Mouse (Mus musculus) intestine, postnatal 0 days (tissue): Measurements from ENCODE around the gene Kmt2d. TPM values are rescaled to one million over a fixed set of nuclear protein-coding genes. Genes with fewer than 3 reads are reported as not detected.

Experiments used
- ATAC-seq: fragments of 200-750 bp; cut with Nextera tagmentation; 2 replicates; pipeline ENCODE4 v1.8.0; 2017; ENCODE audit warnings: mild to moderate bottlenecking, moderate TSS enrichment, moderate library complexity
- H3K27ac ChIP-seq: fragments of 300-500 bp; sonication (generic); 2 replicates; pipeline ENCODE4 v1.5.1; 2014; ENCODE audit warnings: mild to moderate bottlenecking, low read depth, low read length, moderate library complexity
- H3K27me3 ChIP-seq: fragments of 300-500 bp; sonication (generic); replicated peaks from 2 replicates; pipeline ENCODE4 v1.6.1; 2014; ENCODE audit warnings: low read length, mixed read lengths; ENCODE audit not compliant: control insufficient read depth, insufficient read depth
- H3K36me3 ChIP-seq: fragments of 300-500 bp; sonication (generic); 2 replicates; pipeline ENCODE4 v1.6.1; 2014; ENCODE audit warnings: mild to moderate bottlenecking, moderate library complexity; ENCODE audit not compliant: control insufficient read depth, insufficient read depth
- H3K4me1 ChIP-seq: fragments of 300-500 bp; sonication (generic); replicated peaks from 2 replicates; pipeline ENCODE4 v1.6.1; 2014; ENCODE audit warnings: antibody characterized with exemption, low read length, mixed read lengths; ENCODE audit not compliant: control insufficient read depth, insufficient read depth
- H3K4me2 ChIP-seq: fragments of 300-500 bp; sonication (generic); replicated peaks from 2 replicates; pipeline ENCODE4 v1.6.1; 2014; ENCODE audit warnings: low read depth, mild to moderate bottlenecking, moderate library complexity
- H3K4me3 ChIP-seq: fragments of 300-500 bp; sonication (generic); 2 replicates; pipeline ENCODE4 v1.5.1; 2014; ENCODE audit warnings: low read depth, low read length
- H3K9ac ChIP-seq: fragments of 300-500 bp; sonication (generic); 2 replicates; pipeline ENCODE4 v1.6.1; 2014; ENCODE audit warnings: mild to moderate bottlenecking, low read depth, low read length
- H3K9me3 ChIP-seq: fragments of 300-500 bp; sonication (generic); 2 replicates; pipeline ENCODE4 v1.6.1; 2016; ENCODE audit warnings: mixed run types; ENCODE audit not compliant: control insufficient read depth
- CTCF ChIP-seq: sonication (generic); IDR thresholded peaks from 2 replicates; pipeline ENCODE4 v1.5.1; 2016; ENCODE audit warnings: low read depth, mild to moderate bottlenecking, control low read depth, antibody characterized with exemption, moderate library complexity
- WGBS: fragments of 180-500 bp; shearing (Covaris S2); extraction: QIAGEN DNeasy Blood & Tissue Kit; methylation state at CpG from one replicate; pipeline ENCODE4 v1.1.7; 2014; 5-methylcytosine and 5-hydroxymethylcytosine counted together
- polyA plus RNA-seq: library from polyadenylated mRNA; unstranded; fragments of >200 nt; fragmentation: Nextera tagmentation; extraction: Ambion mirVana; gene quantifications from 2 replicates; pipeline ENCODE4 v1.2.1, GENCODE M21; 2015

The Kmt2d gene
- polyA plus RNA-seq, 1 experiment from 2014 or later, result 5.3 TPM

GRCm38 (mm10) chr15:98790761-98791160 is 80.2 kb downstream of the Kmt2d start:
- peak overlapping the region; percentile 34 for H3K4me3 ChIP-seq

GRCm38 (mm10) chr15:98789661-98790535 is 81.1 kb downstream of the Kmt2d start, which contains the start of gene Wnt1:
Gene Wnt1, plus strand, starts transcription at chr15:98789857.
- Histone ChIP-seq H3K4me3 (peak within 1 kb of the TSS; percentile 34), H3K9ac (no peak within 1 kb of the TSS), H3K36me3 (no peaks in the 10 kb centered on the region), H3K27me3 (peaks cover 80% of the 10 kb centered on the region), H3K4me2 (peak within 1 kb of the TSS; percentile 58), H3K27ac (no peak within 1 kb of the TSS), H3K9me3 (peaks cover 3% of the 10 kb centered on the region; the same call in 1 of the 2 replicates), H3K4me1 (peaks cover 4% of the 10 kb centered on the region; the same call in 1 of the 2 replicates)
- 5% methylated on average over 51 of the region's 51 CpGs for WGBS
- no peak for ATAC-seq
- peak; percentile 80 for TF ChIP-seq CTCF

More at GRCm38 (mm10) chr15:98790761-98791160, 80.2 kb downstream of the Kmt2d start:
- Histone ChIP-seq H3K27me3 (peaks cover 85% of the 10 kb centered on the region), H3K9ac (no peak overlapping the region), H3K9me3 (no peaks in the 10 kb centered on the region), H3K4me2 (peak overlapping the region; percentile 58), H3K36me3 (no peaks in the 10 kb centered on the region), H3K4me1 (peaks cover 4% of the 10 kb centered on the region; the same call in 1 of the 2 replicates), H3K27ac (no peak overlapping the region)
- no peak for TF ChIP-seq CTCF
- under 1% methylated on average over 23 of the region's 23 CpGs for WGBS
- no peak for ATAC-seq

GRCm38 (mm10) chr15:98788972-98789660 is 81.9 kb downstream of the Kmt2d start:
- WGBS, result 10% methylated on average over 24 of the region's 24 CpGs
- Histone ChIP-seq H3K4me1 (peaks cover 4% of the 10 kb centered on the region; the same call in 1 of the 2 replicates), H3K4me2 (peak overlapping the region; percentile 30), H3K27ac (no peak overlapping the region), H3K9me3 (peaks cover 3% of the 10 kb centered on the region; the same call in 1 of the 2 replicates), H3K36me3 (no peaks in the 10 kb centered on the region), H3K9ac (no peak overlapping the region), H3K27me3 (peaks cover 73% of the 10 kb centered on the region), H3K4me3 (peak overlapping the region; percentile 7; the same call in 1 of the 2 replicates)
- ATAC-seq, result no peak
- no peak for TF ChIP-seq CTCF

GRCm38 (mm10) chr15:98787930-98788329 is 83.1 kb downstream of the Kmt2d start:
- H3K27ac ChIP-seq, result no peak overlapping the region
- H3K4me1 ChIP-seq, result peaks cover 4% of the 10 kb centered on the region; the same call in 1 of the 2 replicates
- peaks cover 61% of the 10 kb centered on the region for H3K27me3 ChIP-seq
- H3K9ac ChIP-seq, result no peak overlapping the region
- 40% methylated on average over 4 of the region's 4 CpGs for WGBS
- no peaks in the 10 kb centered on the region for H3K36me3 ChIP-seq
- H3K4me3 ChIP-seq, result no peak overlapping the region
- peaks cover 3% of the 10 kb centered on the region; the same call in 1 of the 2 replicates for H3K9me3 ChIP-seq
- H3K4me2 ChIP-seq, result no peak overlapping the region
- peak; percentile 73 for TF ChIP-seq CTCF
- ATAC-seq, result no peak

GRCm38 (mm10) chr15:98785744-98786143 is 85.3 kb downstream of the Kmt2d start:
- TF ChIP-seq CTCF, result peak; percentile 64
- H3K4me3 ChIP-seq, result no peak overlapping the region
- WGBS, result 45% methylated on average over 7 of the region's 7 CpGs
- no peak overlapping the region for H3K9ac ChIP-seq
- H3K4me1 ChIP-seq, result peaks cover 4% of the 10 kb centered on the region; the same call in 1 of the 2 replicates
- no peak overlapping the region for H3K27ac ChIP-seq
- no peak for ATAC-seq
- peaks cover 44% of the 10 kb centered on the region for H3K27me3 ChIP-seq
- peaks cover 3% of the 10 kb centered on the region; the same call in 1 of the 2 replicates for H3K9me3 ChIP-seq
- no peaks in the 10 kb centered on the region for H3K36me3 ChIP-seq
- no peak overlapping the region for H3K4me2 ChIP-seq

Other genes starting within 250 kb of the Kmt2d start
- gene Cacnb3, start 240.4 kb downstream of the Kmt2d start, polyA plus RNA-seq, result 9.3 and 10.3 TPM in 2 replicates
- 9.0 and 11.7 TPM in 2 replicates for gene Ddx23, start 208.3 kb downstream of the Kmt2d start, polyA plus RNA-seq
- 1.1 and 1.4 TPM in 2 replicates for gene Rnd1, start 193.7 kb downstream of the Kmt2d start, polyA plus RNA-seq
- 0.27 and 0.38 TPM in 2 replicates for gene Ccdc65, start 163.0 kb downstream of the Kmt2d start, polyA plus RNA-seq
- 30.9 and 32.4 TPM in 2 replicates for gene Fkbp11, start 143.0 kb downstream of the Kmt2d start, polyA plus RNA-seq
- 31.8 and 35.3 TPM in 2 replicates for gene Arf3, start 108.0 kb downstream of the Kmt2d start, polyA plus RNA-seq
- gene Wnt10b, start 93.1 kb downstream of the Kmt2d start, polyA plus RNA-seq, result 0.08 TPM in 1 of 2 replicates, not detected in the other
- gene Wnt1, start 81.3 kb downstream of the Kmt2d start, polyA plus RNA-seq, result not detected in 2 replicates
- 0.07 TPM in 1 of 2 replicates, not detected in the other for gene Ddn, start 61.7 kb downstream of the Kmt2d start, polyA plus RNA-seq
- gene Prkag1, start 39.7 kb downstream of the Kmt2d start, polyA plus RNA-seq, result 67.0 and 67.3 TPM in 2 replicates
- gene Rhebl1, start 23.3 kb upstream of the Kmt2d start, polyA plus RNA-seq, result 9.4 and 9.7 TPM in 2 replicates
- 0.88 and 0.93 TPM in 2 replicates for gene Dhh, start 27.3 kb upstream of the Kmt2d start, polyA plus RNA-seq
- gene Lmbr1l, start 47.0 kb upstream of the Kmt2d start, polyA plus RNA-seq, result 27.0 and 30.6 TPM in 2 replicates
- 391 and 435 TPM in 2 replicates for gene Tuba1b, start 63.4 kb upstream of the Kmt2d start, polyA plus RNA-seq
- not detected in 2 replicates for gene Gm49450, start 82.3 kb upstream of the Kmt2d start, polyA plus RNA-seq
- gene Tuba1a, start 82.5 kb upstream of the Kmt2d start, polyA plus RNA-seq, result 457 and 503 TPM in 2 replicates
- 271 and 315 TPM in 2 replicates for gene Tuba1c, start 158.7 kb upstream of the Kmt2d start, polyA plus RNA-seq
- gene Prph, start 184.0 kb upstream of the Kmt2d start, polyA plus RNA-seq, result 29.8 and 32.7 TPM in 2 replicates
- 4.8 TPM in 2 replicates for gene Troap, start 203.4 kb upstream of the Kmt2d start, polyA plus RNA-seq
- gene C1ql4, start 216.6 kb upstream of the Kmt2d start, polyA plus RNA-seq, result 0.10 and 0.17 TPM in 2 replicates
- 52.9 and 55.7 TPM in 2 replicates for gene Dnajc22, start 222.0 kb upstream of the Kmt2d start, polyA plus RNA-seq